Mouse (Mus musculus) right cerebral cortex, postnatal 4 days (tissue): Measurements from ENCODE around the gene 6030408B16Rik.

Experiments used
- DNase-seq: peaks from one replicate; pipeline ENCODE4 v3.0.0-alpha.2; 2022

6030408B16Rik gene

GRCm38 (mm10) chr15:101267053-101268032, 25.7 kb upstream of the 6030408B16Rik start:
- no peak for DNase-seq

- DNase-seq = no peak
Measured at GRCm38 (mm10) chr15:101270101-101270820, 22.8 kb upstream of the 6030408B16Rik start.

- no peak for DNase-seq
Measured at GRCm38 (mm10) chr15:101271107-101271506, 21.9 kb upstream of the 6030408B16Rik start.

DNA sequence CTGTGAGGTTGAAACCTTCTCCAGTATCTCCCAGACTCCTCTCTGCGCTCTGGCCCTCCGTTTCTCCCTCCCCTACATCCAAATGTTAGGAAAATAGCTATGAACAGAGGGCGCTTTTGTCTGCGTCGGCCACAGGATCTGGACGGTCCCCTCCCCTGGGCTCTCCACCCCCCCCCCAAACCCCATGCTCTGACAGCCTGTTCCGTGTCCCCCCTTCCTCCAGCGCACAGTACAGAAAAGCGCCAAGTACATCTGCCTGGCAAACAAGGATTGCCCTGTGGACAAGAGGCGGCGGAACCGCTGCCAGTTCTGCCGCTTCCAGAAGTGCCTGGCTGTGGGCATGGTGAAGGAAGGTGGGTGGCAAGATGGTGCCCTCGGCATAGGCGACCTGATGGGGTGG, 21.5 kb upstream of the 6030408B16Rik start:
- no peak for DNase-seq

GRCm38 (mm10) chr15:101274380-101274779, 18.6 kb upstream of the 6030408B16Rik start:
- DNase-seq = no peak

- DNase-seq = peak; percentile 39
Measured at GRCm38 (mm10) chr15:101277351-101277899, 15.6 kb upstream of the 6030408B16Rik start.

DNA sequence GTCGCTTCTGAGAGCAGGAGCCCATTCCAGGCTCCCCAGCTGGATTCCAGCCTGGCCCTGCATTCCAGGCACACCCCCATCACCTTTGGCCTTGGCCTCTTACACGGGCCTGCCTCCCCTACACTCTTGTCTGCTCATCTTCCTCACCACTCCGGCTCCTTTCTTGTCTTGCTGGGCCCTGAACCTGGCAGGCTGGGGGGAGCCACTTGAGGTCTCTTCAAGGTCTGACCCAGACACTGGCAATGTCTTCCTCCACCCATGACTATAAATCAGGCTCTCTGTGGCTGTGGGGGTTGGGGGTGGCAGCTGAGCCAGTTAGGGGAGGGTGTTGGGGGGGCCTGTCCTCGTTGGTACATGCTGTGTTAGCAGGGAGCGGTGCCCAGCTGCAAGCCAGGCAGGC, 14.4 kb upstream of the 6030408B16Rik start:
- no peak for DNase-seq

DNA sequence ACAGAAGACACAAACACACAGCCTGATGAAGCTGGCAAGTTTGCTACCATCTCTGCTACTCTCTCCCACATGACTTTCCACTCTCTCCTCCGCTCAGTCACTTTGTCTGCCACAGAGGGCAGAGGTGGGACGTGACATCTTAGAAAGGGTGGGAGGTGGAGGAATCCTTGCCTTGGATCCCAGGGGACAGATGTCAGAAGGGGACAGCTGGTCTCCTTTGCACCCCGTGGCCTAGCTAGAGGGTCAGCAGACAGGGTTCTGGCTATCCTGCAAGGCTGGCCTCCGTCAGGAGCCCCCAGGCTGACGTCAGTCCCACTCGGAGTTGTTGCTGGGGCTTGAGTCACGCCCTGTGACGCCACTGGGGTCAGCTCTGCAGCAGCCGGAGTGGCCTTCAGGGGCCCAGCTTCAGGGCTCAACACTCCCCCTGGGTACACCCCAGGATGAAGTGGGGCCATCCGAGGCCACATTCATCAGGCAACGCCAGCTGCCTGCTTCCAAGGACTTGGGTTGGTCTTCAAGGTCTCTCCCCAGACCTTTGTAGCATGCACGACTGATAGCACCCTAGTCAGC, 13.5 kb upstream of the 6030408B16Rik start:
- DNase-seq = no peak

DNA sequence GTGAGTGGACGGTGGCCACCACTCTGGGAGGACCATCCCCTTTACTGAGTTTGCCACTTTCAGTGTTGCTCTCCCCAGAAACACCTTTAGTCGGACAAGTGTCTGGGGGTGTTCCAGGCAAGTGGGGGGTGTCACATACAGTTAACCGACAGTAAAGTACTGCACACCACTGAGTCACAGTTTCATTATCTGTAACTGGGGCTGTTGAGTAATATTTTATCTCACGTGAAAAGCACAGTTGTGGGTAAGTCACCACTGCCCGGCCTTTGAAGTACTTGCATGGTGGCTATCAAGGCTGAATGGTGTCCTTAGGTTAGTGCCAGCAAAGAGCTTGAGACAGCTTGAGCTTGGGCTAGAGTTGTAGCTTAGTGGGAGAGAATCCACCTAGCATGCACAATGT, 10.5 kb upstream of the 6030408B16Rik start:
- no peak for DNase-seq

DNA sequence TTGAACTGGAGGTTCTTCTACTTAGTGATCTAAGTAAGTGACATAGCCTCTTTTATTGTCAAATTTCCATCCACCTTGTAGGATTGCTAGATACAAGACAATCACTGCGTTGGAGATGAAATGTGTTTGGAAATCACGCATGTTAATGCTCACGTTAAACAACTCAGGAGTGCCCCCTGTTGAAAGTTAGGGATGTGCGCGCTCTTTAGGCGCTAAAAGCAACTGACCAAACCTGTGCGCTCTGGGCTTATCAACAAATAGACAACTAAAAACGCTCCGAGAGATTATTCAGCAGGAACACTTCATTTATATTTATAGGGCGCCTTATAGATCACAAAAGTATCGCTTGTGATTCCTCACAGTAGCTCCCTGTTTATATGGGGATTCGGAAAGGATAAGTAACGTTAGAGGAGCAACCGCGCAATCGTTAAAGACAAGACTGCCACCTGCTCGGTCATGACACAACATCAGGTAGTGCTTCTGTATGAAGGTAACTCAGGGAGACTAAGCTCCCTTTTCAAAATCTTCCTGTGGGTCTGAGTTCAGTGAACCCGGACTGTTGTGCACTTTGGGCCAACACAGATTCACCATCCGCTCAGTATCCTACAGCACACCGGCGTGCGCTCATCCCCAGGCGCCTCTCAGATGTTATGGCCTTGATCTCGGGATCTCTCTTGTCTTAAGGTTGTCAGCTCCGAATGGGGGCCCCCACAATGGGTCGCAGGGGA, 9.7 kb upstream of the 6030408B16Rik start:
- peak; percentile 49 for DNase-seq

DNA sequence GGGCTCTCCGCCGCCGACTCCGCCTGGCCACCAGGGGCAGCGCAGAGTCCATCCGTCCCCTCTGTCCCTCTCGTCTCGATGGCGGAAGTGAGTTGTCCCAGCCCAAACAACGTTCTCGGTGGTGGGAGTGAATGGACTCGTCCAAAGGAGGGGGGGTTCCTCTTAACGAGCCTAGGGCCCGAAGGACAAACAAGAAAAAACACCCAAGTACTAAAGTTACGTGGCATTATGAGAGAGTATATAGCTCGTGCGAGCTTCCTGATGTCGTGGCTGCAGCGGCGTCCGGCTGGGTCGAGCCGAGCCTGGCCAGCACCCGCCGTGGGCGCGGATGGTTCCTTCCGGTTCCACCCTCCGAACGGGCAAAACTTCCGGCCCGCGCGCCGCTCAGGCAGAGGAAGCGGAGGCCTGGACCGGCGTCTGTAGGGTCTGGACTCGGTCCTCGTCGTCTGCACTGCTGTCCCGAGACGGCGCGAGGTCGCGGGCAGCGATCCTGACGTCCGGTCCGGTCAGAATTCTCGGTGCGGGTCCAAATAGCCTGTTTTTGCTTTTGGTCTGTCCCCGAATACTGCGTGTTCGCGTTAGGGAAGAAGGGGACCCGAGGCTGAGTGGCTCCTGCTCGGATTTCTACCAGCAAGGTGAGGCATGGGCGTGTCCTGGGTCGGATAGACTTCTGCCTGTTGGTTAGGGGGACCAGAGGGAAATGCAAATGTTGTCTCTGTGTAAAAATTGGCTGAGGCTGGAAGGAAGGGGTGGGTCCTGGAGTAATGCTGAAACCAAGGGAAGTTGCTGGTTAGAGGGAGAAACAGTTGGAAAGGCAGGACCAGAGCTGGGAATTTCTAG, 8.9 kb upstream of the 6030408B16Rik start, which contains the start of gene Atg101:
TSS of gene Atg101 (plus strand) at position 362 of the 840 bp plus-strand sequence.
- DNase-seq = peak; percentile 89

GRCm38 (mm10) chr15:101286129-101286770, 6.8 kb upstream of the 6030408B16Rik start:
- no peak for DNase-seq

DNA sequence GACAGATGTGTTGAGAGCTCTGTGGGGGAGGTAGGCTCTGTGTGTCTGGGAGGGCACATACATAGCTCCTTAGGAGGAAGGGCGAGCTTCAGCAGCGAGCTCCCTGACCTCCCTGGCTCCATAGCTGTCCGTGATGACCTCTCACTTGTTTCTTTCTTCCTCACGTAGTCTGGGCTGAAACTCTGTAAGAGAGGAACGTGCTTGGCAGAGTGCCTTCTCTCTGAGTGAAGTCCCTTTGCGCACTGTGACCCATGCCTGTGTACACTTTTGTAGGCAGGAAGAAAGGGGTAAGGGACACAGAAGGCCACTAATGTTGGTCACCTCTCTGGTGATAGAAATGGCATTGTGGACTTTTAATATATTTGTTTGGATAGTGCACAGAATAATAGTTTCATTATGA, 5.7 kb upstream of the 6030408B16Rik start:
- no peak for DNase-seq

DNA sequence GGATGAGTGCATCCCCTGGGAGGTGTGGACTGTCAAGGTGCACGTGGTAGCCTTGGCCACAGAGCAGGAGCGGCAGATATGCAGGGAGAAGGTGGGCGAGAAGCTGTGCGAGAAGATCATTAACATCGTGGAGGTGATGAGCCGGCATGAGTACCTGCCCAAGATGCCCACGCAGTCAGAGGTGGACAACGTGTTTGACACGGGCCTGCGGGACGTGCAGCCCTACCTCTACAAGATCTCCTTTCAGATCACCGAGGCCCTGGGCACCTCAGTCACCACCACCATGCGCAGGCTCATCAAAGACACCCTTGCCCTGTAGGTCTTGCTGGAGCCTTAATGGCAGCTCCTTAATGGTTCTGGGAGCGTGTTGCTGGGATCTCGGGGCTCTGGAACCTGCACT, 2.7 kb upstream of the 6030408B16Rik start:
- DNase-seq = no peak

GRCm38 (mm10) chr15:101292012-101292411, 1.0 kb upstream of the 6030408B16Rik start:
- no peak for DNase-seq

GRCm38 (mm10) chr15:101294028-101294894, 1.2 kb downstream of the 6030408B16Rik start:
- no peak for DNase-seq

GRCm38 (mm10) chr15:101295106-101295505, 2.1 kb downstream of the 6030408B16Rik start:
- no peak for DNase-seq

GRCm38 (mm10) chr15:101295616-101296015, 2.6 kb downstream of the 6030408B16Rik start:
- DNase-seq = no peak

GRCm38 (mm10) chr15:101296091-101296490, 3.1 kb downstream of the 6030408B16Rik start:
- DNase-seq = no peak

GRCm38 (mm10) chr15:101297988-101298387, 5.0 kb downstream of the 6030408B16Rik start:
- no peak for DNase-seq
